Mouse (Mus musculus) layer of hippocampus, adult 9-10 months (tissue): ENCODE measurements around the gene Slc20a1.
A peak's percentile ranks its signal among the peaks of the same experiment; 100 is the strongest.

Source experiments
- DNase-seq: peaks from one replicate; pipeline ENCODE4 v3.0.0; 2022; ENCODE audit warnings: low spot score

Slc20a1 gene

DNA sequence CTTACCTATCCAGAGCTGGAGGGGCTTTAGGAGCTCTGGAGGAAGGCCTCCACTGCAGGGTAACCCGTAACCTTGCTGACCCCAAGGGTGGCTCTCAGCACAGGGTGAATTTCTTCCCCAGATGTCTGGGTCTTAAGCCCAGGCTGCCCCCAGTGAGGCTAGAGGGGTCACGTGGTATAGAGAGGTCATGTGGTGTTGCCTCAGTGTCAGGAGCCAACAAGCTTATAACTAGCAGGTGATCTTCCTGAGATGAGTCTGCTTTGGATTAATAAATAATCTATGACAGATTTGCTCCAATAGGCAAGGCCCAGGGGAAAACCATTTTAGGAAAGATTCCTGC lies 55.0 kb downstream of the Slc20a1 start:
- DNase-seq, result no peak

DNA sequence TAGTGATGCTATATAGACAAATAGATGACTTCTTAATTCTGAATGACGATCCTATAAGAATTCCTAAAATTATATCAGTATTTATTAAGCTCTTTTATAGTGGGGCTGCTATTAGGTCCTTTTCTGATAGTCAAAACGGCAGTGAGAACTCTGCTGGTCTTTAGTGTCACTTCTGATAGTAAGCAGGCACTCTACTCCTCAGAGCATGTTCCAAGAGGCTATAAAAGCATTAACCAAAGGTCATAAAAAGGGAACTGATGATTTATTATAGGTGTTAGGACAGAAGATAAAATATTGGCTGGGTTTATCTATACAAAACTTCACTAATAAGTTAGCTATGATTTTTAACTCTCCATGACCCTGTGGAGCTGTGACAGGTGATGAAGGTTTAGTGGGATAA lies 55.5 kb downstream of the Slc20a1 start:
- no peak for DNase-seq

DNA sequence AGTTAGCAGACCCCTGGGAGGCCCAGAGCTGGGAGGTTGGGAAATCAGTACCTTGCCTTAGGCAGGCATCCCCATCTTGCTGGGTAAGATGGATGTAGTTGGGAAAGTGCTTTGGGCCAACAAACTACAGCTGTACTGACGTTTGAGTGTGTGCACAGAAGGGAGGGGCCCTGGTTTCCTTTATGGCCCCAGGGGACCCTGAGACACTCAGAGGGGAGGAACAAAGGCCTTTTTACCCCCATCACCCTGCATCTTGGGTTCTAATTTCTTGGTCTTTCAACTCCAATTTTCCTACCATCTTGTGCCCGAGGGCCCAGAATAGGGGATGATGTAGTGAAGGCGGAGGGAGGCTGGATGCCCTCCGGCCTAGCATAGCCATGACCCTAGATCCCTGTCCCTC lies 57.4 kb downstream of the Slc20a1 start:
- DNase-seq, result no peak

DNA sequence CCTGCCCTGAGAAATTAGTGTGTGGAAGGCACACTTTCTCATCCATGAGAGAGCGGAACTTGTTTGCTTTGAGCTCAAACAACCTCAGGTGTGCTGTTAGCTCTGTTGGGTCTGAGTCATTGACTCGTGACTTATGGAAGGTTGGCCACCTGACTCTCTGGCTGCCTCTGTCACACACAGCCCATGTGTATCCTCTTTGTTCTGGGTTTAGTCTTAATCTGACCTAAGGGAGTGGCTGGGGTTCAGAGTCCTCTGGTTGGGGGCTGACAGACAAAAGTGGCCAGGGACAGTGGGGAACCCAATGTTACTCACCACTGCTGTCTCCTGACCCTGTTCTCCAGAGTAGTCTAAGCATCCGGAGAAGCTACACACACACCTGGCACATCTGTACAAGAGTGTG lies 59.5 kb downstream of the Slc20a1 start:
- no peak for DNase-seq

DNA sequence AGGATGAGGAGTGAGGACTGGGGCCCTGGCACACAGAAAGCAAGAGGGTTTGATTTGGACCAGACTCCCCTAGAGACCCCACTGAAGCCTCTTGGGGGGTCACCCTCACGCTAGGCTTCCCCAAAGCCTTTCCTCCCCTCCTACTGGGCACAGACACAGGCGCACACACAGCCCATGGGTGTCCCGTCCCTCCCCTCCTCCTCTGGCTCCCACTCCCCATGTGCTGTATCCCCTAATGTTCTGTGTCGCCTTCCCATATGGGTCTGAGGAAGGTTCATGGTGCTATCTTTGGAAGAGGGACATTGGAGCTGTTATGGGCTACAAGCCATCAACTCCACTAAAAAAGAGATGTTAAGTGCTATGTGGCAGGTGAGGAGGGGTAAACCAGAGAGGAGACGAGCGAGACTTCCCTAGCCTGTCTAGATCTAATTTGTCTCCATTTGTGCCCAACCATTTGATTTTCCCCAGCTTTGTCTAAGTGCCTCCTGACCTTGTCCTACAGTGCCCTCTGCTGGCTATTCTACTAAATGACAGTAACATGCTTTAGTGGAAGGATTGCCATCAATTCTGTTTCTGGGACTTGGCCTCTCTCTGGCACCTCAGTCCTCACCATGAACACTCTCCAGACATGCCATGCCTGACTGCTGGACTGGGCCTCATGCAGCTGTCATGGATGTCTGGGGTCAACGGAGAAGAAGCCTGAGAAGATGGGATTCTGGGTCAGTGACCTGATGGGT lies 60.1 kb downstream of the Slc20a1 start:
- peak; percentile 71 for DNase-seq

DNA sequence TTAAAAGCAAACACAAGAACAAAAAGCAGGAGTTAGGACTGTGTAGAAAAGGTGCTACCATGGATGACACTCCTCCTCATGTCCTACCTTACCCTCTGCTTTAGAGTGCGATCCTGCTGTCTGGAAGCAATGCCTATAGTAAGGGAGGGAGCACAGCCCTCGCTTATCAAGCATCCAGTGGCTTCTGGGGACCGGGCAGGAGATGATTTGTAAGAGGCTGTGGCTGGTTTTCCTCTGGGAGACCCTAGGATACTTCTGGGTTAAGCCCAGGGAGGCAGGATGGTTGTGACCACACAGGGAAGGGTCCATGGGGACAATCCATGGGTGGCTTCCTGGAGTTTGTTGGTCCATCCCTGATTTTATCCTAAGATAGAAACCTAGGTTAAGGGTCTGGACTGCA lies 62.1 kb downstream of the Slc20a1 start:
- no peak for DNase-seq
